Mouse (Mus musculus): Measurements from ENCODE around the gene Olfr1295. TPM values are rescaled to one million over a fixed set of nuclear protein-coding genes. Genes with fewer than 3 reads are reported as not detected.

Gene Olfr1295
- polyA plus RNA-seq (2014; fragmentation: Nextera tagmentation; extraction: Ambion mirVana) = not detected in 2 replicates

GRCm38 (mm10) chr2:111569581-111569980 lies at the start of gene Olfr1295:
Gene Olfr1295 (minus strand): TSS chr2:111569681.
- DNase-seq (ENCODE audit: low spot score) (no peak), ATAC-seq (ENCODE audit: insufficient number of reproducible peaks, low FRiP score, low TSS enrichment, low read depth) (no peak)
- Histone ChIP-seq H3K9me3 (ENCODE audit: control insufficient read depth, low read length) (no peaks in the 10 kb centered on the region), H3K4me2 (ENCODE audit: low read depth, severe bottlenecking) (no peak within 1 kb of the TSS), H3K27me3 (ENCODE audit: control insufficient read depth, insufficient read depth, low read length) (no peaks in the 10 kb centered on the region), H3K9ac (ENCODE audit: low read length) (no peak within 1 kb of the TSS), H3K36me3 (ENCODE audit: control insufficient read depth, insufficient read depth, low read length) (no peaks in the 10 kb centered on the region), H3K27ac (replicated peaks; ENCODE audit: low read depth, low read length) (no peak within 1 kb of the TSS), H3K4me1 (ENCODE audit: control insufficient read depth, insufficient read depth, low read length) (no peaks in the 10 kb centered on the region), H3K4me3 (ENCODE audit: low read depth, low read length) (no peak within 1 kb of the TSS)

GRCm38 (mm10) chr2:111540191-111540590 lies 29.3 kb downstream of the Olfr1295 start, which contains the start of gene Olfr1294:
Gene Olfr1294 (minus strand): TSS chr2:111540291.
- Histone ChIP-seq H3K4me3 (ENCODE audit: low read depth, low read length) (no peak within 1 kb of the TSS), H3K9ac (ENCODE audit: low read length) (no peak within 1 kb of the TSS), H3K27me3 (ENCODE audit: control insufficient read depth, insufficient read depth, low read length) (no peaks in the 10 kb centered on the region), H3K27ac (replicated peaks; ENCODE audit: low read depth, low read length) (no peak within 1 kb of the TSS), H3K4me2 (ENCODE audit: low read depth, severe bottlenecking) (no peak within 1 kb of the TSS), H3K9me3 (ENCODE audit: control insufficient read depth, low read length) (no peaks in the 10 kb centered on the region), H3K36me3 (ENCODE audit: control insufficient read depth, insufficient read depth, low read length) (no peaks in the 10 kb centered on the region), H3K4me1 (ENCODE audit: control insufficient read depth, insufficient read depth, low read length) (no peaks in the 10 kb centered on the region)
- 70% methylated on average over 1 of the region's 1 CpGs for WGBS
- DNase-seq (ENCODE audit: low spot score) (no peak), ATAC-seq (ENCODE audit: insufficient number of reproducible peaks, low FRiP score, low TSS enrichment, low read depth) (no peak)

- WGBS = 89% methylated on average over 1 of the region's 1 CpGs
- no peaks in the 10 kb centered on the region for H3K27me3 ChIP-seq (ENCODE audit: control insufficient read depth, insufficient read depth, low read length)
- H3K4me1 ChIP-seq (ENCODE audit: control insufficient read depth, insufficient read depth, low read length) = no peaks in the 10 kb centered on the region
- no peak within 1 kb of the TSS for H3K9ac ChIP-seq (ENCODE audit: low read length)
- H3K4me2 ChIP-seq (ENCODE audit: low read depth, severe bottlenecking) = no peak within 1 kb of the TSS
- no peaks in the 10 kb centered on the region for H3K36me3 ChIP-seq (ENCODE audit: control insufficient read depth, insufficient read depth, low read length)
- H3K4me3 ChIP-seq (ENCODE audit: low read depth, low read length) = no peak within 1 kb of the TSS
- H3K27ac ChIP-seq (replicated peaks; ENCODE audit: low read depth, low read length) = no peak within 1 kb of the TSS
- DNase-seq (ENCODE audit: low spot score) (no peak), ATAC-seq (ENCODE audit: insufficient number of reproducible peaks, low FRiP score, low TSS enrichment, low read depth) (no peak)
- no peaks in the 10 kb centered on the region for H3K9me3 ChIP-seq (ENCODE audit: control insufficient read depth, low read length)
These were observed 44.6 kb downstream of the Olfr1295 start, which contains the start of gene Olfr1293-ps for GRCm38 (mm10) chr2:111524903-111525302. Gene Olfr1293-ps (plus strand): TSS chr2:111525203.

- no peaks in the 10 kb centered on the region for H3K4me1 ChIP-seq (ENCODE audit: control insufficient read depth, insufficient read depth, low read length)
- no peak overlapping the region for H3K4me3 ChIP-seq (ENCODE audit: low read depth, low read length)
- H3K9me3 ChIP-seq (ENCODE audit: control insufficient read depth, low read length) = no peaks in the 10 kb centered on the region
- DNase-seq (ENCODE audit: low spot score) (no peak), ATAC-seq (ENCODE audit: insufficient number of reproducible peaks, low FRiP score, low TSS enrichment, low read depth) (no peak)
- no peak overlapping the region for H3K4me2 ChIP-seq (ENCODE audit: low read depth, severe bottlenecking)
- H3K9ac ChIP-seq (ENCODE audit: low read length) = no peak overlapping the region
- no peak overlapping the region for H3K27ac ChIP-seq (replicated peaks; ENCODE audit: low read depth, low read length)
- H3K36me3 ChIP-seq (ENCODE audit: control insufficient read depth, insufficient read depth, low read length) = no peaks in the 10 kb centered on the region
- WGBS = 92% methylated on average over 10 of the region's 10 CpGs
- H3K27me3 ChIP-seq (ENCODE audit: control insufficient read depth, insufficient read depth, low read length) = no peaks in the 10 kb centered on the region
These were observed 52.0 kb downstream of the Olfr1295 start for GRCm38 (mm10) chr2:111517451-111517850.

Other genes with a start within 250 kb of the Olfr1295 start
- not detected in 2 replicates for gene Olfr1281, start 243.2 kb downstream of the Olfr1295 start, polyA plus RNA-seq (2014; fragmentation: Nextera tagmentation; extraction: Ambion mirVana)
- gene Olfr1282, start 233.6 kb downstream of the Olfr1295 start, polyA plus RNA-seq (2014; fragmentation: Nextera tagmentation; extraction: Ambion mirVana) = not detected in 2 replicates
- not detected in 2 replicates for gene Olfr1283, start 202.9 kb downstream of the Olfr1295 start, polyA plus RNA-seq (2014; fragmentation: Nextera tagmentation; extraction: Ambion mirVana)
- gene Olfr1284, start 194.2 kb downstream of the Olfr1295 start, polyA plus RNA-seq (2014; fragmentation: Nextera tagmentation; extraction: Ambion mirVana) = not detected in 2 replicates
- not detected in 2 replicates for gene Olfr1286, start 146.6 kb downstream of the Olfr1295 start, polyA plus RNA-seq (2014; fragmentation: Nextera tagmentation; extraction: Ambion mirVana)
- gene Olfr1287, start 120.5 kb downstream of the Olfr1295 start, polyA plus RNA-seq (2014; fragmentation: Nextera tagmentation; extraction: Ambion mirVana) = not detected in 2 replicates
- gene Olfr1288, start 95.6 kb downstream of the Olfr1295 start, polyA plus RNA-seq (2014; fragmentation: Nextera tagmentation; extraction: Ambion mirVana) = not detected in 2 replicates
- gene Olfr1289, start 88.9 kb downstream of the Olfr1295 start, polyA plus RNA-seq (2014; fragmentation: Nextera tagmentation; extraction: Ambion mirVana) = not detected in 2 replicates
- gene Olfr1290, start 75.9 kb downstream of the Olfr1295 start, polyA plus RNA-seq (2014; fragmentation: Nextera tagmentation; extraction: Ambion mirVana) = not detected in 2 replicates
- gene Olfr1291-ps1, start 72.5 kb downstream of the Olfr1295 start, polyA plus RNA-seq (2014; fragmentation: Nextera tagmentation; extraction: Ambion mirVana) = not detected in 2 replicates
- not detected in 2 replicates for gene Olfr1293-ps, start 44.5 kb downstream of the Olfr1295 start, polyA plus RNA-seq (2014; fragmentation: Nextera tagmentation; extraction: Ambion mirVana)
- not detected in 2 replicates for gene Olfr1294, start 29.4 kb downstream of the Olfr1295 start, polyA plus RNA-seq (2014; fragmentation: Nextera tagmentation; extraction: Ambion mirVana)
- gene Olfr1297, start 56.8 kb upstream of the Olfr1295 start, polyA plus RNA-seq (2014; fragmentation: Nextera tagmentation; extraction: Ambion mirVana) = not detected in 2 replicates
- gene Olfr1298, start 79.5 kb upstream of the Olfr1295 start, polyA plus RNA-seq (2014; fragmentation: Nextera tagmentation; extraction: Ambion mirVana) = not detected in 2 replicates
- not detected in 2 replicates for gene Olfr1299, start 91.7 kb upstream of the Olfr1295 start, polyA plus RNA-seq (2014; fragmentation: Nextera tagmentation; extraction: Ambion mirVana)
- gene Olfr1301, start 181.3 kb upstream of the Olfr1295 start, polyA plus RNA-seq (2014; fragmentation: Nextera tagmentation; extraction: Ambion mirVana) = not detected in 2 replicates
- gene Olfr1302, start 207.7 kb upstream of the Olfr1295 start, polyA plus RNA-seq (2014; fragmentation: Nextera tagmentation; extraction: Ambion mirVana) = not detected in 2 replicates